Mouse (Mus musculus) naive thymus-derived CD4-positive, alpha-beta T cell, adult 2 months (primary cell): ENCODE measurements at regions not wholly inside any gene's neighbourhood (a gene's known extent, or its start where the extent isn't known, plus 50 kb on each side); places are given as distances from the start of the nearest gene placed in this dataset.

Experiments used
- DNase-seq: peaks from one replicate; pipeline ENCODE4 v3.0.0-alpha.2; 2011; ENCODE audit warnings: low read depth

DNA sequence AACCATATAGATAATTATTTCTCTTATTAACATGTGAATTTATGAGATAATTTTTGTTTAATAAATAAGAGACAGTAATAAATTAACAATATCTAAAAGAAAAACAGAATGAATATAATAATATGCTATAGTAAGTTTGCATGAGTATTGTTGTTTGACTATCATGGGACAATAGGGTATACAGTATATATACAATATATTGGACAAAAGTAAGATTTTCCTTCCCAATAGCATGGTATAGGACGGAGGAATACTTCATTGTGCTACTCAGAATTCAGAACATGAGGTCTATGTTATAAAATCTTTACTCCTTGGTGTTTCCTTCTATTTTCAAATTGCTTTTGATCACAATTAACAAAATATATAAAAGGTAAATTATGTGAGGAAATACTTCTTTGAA, 771.0 kb upstream of the Pcdh20 start:
- DNase-seq = no peak

DNA sequence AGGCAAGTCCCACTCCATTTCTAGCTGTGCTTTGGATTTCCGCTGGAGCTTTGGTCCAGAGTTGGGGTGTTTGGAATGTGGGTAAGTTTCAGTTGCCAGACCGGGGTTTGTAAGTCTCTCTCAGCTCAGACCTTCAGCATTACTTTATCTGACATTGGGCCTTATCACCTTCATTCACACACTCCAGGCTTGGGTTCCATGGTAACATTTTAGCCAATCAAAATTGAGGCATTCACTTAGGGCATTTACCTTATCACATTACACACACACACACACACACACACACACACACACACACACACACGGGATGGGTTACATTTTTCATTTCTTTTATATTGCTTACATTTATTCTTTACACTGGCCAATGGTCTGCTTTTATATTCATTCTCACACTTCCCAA, 765.3 kb upstream of the Pcdh20 start:
- no peak for DNase-seq

DNA sequence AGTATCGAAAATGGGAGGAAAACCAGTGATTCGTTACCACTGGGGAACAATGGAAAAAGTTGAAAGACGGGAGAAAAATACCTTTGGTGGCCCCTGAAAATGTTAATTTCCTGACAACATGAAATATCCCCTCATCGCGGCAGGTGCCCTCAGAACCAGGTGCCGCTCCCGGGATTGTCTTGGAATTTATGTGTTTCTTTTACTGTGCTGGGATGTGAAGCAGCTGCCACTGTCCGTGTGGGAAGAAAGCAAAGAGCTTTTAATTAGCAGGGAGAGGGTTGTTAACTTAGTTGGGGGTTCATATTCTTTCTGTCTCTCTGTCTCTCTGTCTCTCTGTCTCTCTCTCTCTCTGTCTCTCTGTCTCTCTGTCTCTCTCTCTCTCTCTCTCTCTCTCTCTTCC, 759.3 kb upstream of the Pcdh20 start:
- no peak for DNase-seq

DNA sequence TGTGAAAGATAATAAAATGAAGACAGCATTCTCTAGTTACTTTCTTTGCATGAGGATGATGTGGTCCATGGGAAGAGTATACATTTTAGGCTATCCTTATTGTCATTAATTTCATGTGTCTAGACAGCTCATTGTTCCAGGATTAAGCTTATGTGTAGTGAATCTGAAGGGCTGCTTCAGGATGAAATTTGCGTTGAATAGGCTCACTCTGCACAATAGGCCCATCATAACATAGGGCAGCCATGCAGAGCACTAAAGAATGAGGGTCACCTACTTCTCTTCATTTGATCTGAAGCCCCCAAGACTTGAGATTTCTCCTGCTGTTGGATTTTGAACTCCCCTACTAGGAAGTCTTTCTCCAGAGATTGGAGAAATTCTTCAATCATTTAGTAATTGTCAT, 746.2 kb upstream of the Pcdh20 start:
- DNase-seq = no peak

DNA sequence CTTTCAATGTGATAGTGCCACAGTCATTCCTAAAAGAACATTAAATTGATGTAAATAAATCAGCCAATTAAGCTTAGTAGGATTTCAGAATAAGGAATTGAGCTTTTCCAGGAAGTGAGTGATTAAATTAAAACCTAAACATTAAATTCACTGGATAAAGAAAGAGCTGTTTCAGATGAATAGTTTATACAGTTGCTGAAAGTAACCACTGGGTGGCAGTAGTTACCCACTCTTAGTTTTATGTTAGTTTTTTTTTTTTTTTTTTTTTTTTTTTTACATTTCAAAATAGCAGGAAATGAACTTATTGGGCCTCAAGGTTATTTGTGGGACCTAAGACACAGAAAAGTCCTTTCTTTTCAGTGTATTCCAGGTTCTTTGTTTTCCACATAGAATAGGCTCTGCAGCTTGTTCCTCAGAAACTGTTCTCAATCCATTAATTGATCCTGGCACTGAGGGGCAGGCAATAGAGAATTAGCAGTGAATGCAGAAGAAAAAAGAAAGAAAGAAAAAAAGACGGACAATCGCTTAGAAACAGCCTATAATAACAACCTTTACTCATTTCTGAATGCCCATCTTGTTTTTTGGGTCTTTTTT, 710.3 kb upstream of the Pcdh20 start:
- peak; percentile 1 for DNase-seq

DNA sequence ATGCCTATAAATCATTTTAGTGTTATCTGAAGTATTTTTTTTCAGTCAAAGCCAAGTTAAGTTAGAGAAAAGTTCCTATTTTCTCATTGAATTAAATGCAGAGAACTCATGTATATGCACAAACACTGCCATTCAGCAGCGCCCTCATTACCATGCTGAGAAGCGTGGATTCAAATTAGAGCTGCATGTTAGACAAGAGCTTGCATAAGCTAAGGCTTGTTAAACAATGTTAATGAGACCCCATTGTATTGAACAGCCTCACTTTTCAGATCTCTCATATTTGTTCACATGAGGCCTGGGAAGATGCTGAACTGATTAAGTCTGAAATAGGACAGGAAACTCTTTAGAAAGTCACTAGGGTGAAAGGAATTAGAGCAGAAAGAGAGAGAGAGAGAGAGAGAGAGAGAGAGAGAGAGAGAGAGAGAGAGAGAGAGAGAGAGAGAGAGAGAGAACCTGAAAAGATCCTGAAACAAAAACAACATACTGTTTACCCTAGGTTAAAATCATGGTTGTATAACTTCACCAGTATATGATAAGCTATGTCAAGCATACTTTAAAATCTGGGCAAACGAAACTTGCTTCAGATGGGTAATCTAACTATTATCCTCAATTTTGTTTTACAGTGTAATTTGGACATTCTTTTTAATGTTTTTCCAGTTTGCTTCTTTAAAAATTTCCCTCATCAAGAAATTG, 671.9 kb upstream of the Pcdh20 start:
- no peak for DNase-seq

DNA sequence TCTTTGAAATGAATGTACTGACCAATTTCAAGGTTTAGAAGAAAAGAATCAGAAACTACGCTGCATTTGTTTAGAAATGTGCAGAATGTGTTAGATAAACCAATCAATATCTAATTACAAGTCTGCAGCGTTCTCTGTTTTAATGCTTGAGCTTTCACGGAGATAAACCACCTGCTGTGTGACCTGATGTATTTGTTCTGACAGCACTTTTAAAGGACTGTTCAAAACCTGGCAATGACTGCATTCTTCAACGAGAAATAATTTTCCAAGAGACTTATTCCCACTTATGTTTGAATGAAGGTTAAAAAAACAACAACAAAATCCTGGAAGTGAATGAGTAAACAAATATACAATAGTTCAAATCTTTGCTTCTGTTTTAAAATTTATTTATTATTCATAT, 628.1 kb upstream of the Pcdh20 start:
- DNase-seq = no peak

DNA sequence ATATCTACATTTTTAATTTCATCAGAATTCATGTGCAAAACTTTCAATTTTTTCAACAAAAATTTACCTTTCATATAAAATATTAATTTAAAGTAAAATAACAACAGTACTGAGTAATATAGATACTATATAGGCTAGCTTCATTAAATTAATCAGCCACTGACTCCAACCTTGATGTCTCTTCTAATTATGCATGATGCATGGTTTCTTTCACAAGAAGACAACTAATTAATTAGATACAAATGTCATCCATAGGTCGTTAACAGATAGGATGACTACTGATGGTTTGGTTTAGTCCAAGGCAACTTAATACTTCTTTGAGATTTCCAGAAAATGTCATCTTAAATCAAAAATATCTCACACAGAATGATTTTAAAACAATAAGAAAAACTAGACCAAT, 618.5 kb upstream of the Pcdh20 start:
- DNase-seq = no peak

DNA sequence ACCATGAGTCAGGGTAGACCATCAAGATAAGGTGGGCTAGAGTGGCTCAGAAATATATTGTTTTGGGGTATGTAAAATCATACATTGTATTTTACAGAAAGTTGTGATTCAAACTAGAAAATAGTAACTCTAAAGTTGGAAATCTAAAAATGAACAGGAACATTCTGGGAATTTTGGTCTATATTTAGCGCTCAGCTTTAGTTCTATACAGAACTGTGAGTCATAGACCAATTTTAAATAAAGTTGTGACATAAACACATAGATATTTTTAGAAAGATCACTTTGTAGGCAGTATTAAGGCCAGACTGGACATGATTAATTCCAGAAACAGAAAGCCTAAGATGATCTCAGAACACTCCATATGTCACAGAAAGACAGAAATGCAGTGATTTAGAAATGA, 604.8 kb upstream of the Pcdh20 start:
- no peak for DNase-seq

DNA sequence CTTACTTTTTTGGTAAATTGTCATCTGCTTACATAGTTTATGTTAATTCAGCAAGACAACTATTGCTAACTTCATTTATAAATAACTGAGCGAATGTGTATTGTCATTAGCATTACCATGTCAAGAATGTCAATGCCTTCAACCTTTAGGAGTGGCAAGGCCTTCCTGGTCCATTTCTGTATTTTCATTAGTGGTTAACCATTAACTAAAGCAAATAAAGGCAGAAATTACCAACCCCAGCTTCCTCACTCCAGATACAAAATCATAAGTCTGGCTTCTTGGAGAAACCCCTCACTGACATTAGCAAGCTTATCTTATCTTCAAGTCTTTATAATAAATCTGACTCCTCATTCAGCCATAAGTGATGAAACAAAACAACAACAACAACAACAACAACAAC, 592.8 kb upstream of the Pcdh20 start:
- no peak for DNase-seq

DNA sequence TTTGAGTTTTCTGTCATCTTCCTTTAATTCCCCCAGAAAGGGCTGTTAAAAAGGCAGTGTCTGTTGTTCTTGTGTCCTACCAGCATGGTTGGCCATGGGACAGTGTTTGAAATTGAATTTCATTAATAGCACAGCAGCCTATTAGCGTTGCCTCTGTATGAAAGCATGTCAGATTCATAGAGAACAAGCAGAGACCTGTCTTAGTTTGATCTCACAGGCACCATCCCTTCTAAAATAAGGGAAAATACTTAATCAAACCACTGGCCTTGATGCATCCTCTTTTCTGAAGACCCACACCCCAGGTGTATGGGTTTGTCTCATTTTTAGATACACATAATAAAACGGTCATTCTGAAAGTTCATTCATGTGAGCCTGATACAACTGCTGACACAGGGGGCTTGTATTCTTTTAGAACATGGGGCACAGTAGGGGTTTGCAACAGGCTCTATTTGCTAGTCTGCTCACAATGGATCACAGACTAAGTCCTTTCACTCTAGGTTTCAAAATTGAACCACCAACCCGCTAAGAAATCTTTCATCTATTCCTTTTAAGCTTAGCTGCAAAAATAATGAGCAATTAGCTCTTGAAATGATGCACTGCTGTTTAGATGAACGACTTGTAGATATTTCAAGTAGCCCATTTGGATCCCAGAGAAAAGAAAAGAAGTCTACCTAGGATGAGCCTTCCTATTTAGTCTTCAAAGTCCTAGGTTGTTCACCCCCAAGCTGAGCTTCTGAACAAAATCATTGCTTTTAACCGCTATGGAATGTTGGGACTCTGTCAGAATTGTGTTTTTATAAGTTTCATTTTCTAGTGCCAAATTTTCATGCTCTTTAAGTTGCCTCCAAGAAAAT, 591.6 kb upstream of the Pcdh20 start:
- no peak for DNase-seq

DNA sequence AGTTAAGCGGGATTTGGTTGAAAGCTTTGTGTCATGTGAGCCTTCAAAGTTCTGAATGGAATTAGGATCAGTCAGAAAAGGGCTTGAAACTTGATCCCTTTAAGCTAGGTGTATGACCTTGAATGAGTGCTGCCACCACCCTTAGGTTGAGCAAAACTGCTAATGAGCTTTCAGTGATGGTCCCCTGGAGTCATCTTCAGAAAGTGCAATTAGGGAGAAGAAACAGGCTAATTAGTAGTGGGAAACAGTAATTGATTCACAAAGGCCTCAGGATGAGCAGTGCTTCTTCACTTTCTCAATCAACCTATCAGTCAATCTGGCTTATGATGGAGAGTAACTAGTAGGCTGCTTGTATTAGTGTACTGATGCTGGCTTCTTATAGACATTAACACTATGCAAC, 590.1 kb upstream of the Pcdh20 start:
- DNase-seq = no peak

DNA sequence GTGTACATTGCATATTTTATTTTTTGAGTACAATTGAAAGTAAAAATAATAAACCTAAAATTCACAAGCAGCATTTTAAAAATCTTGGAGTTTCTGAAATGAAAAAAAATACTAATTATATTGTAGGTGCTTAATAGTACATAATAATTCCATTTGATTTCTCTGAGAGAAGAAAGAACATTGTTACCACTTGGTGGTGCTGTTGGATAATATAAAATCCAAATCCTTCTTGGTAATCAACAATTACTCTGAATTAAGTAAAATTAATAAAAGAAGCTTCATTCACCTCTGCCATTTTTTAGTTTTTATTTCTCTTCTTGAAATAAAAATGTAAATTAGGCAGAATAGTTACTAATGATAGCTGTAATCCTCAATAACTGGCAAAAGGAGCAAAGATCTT, 563.2 kb upstream of the Pcdh20 start:
- no peak for DNase-seq

DNA sequence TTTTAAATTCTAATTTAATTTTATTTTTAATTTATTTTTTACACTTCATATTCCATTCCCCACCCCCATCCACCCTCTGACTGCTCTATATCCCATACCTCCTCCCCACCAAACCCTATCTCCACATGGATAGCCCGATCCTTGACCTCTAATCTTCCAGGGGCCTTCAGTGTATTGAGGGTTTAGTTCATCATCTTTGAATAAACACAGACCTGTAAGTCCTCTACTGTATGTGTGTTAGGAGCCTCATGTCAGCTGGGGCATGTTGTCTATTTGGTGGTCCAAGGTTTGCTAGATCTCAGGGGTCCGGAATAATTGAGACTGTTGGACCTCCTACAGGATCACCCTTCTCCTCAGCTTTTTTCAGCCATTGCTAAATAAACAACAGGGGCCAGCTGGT, 540.2 kb upstream of the Pcdh20 start:
- no peak for DNase-seq

DNA sequence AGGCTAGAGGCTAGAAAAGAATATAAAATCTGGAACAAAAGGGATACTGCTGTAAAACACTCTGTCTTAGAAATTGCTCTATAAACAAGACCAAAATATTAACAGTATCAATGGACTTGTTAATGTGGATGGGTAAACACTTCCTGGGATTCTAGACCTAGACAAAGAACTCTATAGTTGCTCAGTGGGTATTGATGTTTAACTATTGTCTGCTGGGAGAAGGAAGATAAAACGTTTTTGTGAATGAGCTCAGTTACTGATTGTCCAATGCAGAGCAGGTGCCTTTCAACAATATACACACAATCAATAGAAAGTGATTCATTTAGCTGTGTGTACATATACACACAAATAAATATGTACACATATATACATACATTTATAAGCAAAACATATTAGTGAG, 538.5 kb upstream of the Pcdh20 start:
- DNase-seq = no peak

DNA sequence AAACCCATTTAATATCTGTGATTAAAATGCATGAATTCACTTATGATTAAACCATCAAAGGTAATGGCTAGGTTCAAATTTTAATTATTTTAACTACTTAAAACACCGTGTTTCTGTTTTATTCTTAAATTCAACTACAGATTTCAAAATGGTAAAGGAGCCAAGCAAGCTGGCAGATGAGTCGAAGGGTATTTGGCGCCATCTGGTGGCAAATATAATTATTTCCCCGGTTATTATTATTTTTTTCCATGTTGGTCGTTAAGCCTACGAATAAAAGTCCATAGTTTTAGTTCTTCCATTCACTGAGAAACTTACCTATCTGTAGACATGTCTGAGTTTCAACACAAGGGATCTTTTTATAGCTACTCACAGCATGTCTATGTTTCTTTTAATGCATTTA, 510.7 kb upstream of the Pcdh20 start:
- peak; percentile 32 for DNase-seq

DNA sequence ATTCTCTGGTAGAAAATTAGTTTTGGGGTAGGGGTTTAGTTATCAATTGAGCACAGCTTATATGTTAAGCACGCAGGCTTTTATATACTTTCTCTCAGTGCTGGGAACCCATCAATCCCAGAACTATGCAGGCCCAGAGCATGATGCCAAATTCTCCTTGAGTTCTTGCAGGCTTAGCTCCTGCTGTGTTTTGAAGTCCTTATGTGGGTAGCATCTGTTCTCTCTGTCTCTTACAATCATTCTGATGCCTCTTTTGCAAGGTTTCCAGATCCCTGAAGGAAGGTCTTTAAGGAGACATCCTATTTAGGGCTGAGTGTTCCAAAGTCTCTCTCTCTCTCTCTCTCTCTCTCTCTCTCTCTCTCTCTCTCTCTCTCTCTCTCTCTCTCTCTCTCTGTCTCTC, 504.8 kb upstream of the Pcdh20 start:
- no peak for DNase-seq

DNA sequence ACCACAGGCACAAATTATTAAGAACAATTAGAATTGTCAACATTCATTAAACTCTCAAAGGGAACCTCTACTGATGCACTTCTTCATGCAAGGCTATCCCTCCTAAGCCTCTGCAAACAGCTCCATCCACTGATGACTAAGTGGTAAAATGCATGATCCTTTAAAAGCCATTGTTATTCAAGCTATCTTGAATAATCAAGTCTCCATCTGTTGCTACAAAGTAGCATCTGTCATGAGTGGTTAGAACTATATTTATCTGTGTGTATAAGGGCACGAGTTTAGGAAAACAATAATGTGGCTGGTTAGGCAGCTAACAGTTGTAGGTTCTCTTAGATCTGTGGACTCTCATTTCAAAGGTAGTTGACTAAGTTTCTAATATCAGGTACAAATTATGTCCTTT, 463.4 kb upstream of the Pcdh20 start:
- DNase-seq = no peak
